Mouse (Mus musculus): ENCODE results near the gene Adra2c. TPM values are rescaled to one million over a fixed set of nuclear protein-coding genes. Genes with fewer than 3 reads are reported as not detected.

Gene Adra2c
- polyA plus RNA-seq, 1 experiment: not detected

GRCm38 (mm10) chr5:35263716-35264115 lies 14.4 kb upstream of the Adra2c start:
- TF ChIP-seq POLR2A (IDR thresholded peaks at IDR 0.05; ENCODE audit: borderline replicate concordance, control insufficient read depth, low read depth, low read length): no peak
- TF ChIP-seq CTCF (IDR thresholded peaks at IDR 0.05; ENCODE audit: control insufficient read depth, insufficient read depth, low read length): no peak
- Histone ChIP-seq H3K27ac (ENCODE audit: control insufficient read depth, insufficient read depth, low read depth, low read length, poor library complexity) (no peak overlapping the region), H3K4me3 (replicated peaks; ENCODE audit: control insufficient read depth, low read depth, low read length) (no peak overlapping the region), H3K4me1 (ENCODE audit: control insufficient read depth, insufficient read depth, low read length) (no peaks in the 10 kb centered on the region; the same call in 1 of the 2 replicates)
- WGBS: 20% methylated on average over 4 of the region's 4 CpGs

GRCm38 (mm10) chr5:35267486-35267885 lies 10.6 kb upstream of the Adra2c start:
- WGBS: 68% methylated on average over 7 of the region's 7 CpGs
- TF ChIP-seq POLR2A (IDR thresholded peaks at IDR 0.05; ENCODE audit: borderline replicate concordance, control insufficient read depth, low read depth, low read length) (no peak), CTCF (IDR thresholded peaks at IDR 0.05; ENCODE audit: control insufficient read depth, insufficient read depth, low read length) (no peak)
- Histone ChIP-seq H3K4me3 (replicated peaks; ENCODE audit: control insufficient read depth, low read depth, low read length) (no peak overlapping the region), H3K27ac (ENCODE audit: control insufficient read depth, insufficient read depth, low read depth, low read length, poor library complexity) (no peak overlapping the region), H3K4me1 (ENCODE audit: control insufficient read depth, insufficient read depth, low read length) (no peaks in the 10 kb centered on the region)

GRCm38 (mm10) chr5:35275356-35275755 lies 2.8 kb upstream of the Adra2c start:
- Histone ChIP-seq H3K4me1 (ENCODE audit: control insufficient read depth, insufficient read depth, low read length) (no peaks in the 10 kb centered on the region), H3K4me3 (replicated peaks; ENCODE audit: control insufficient read depth, low read depth, low read length) (no peak overlapping the region), H3K27ac (ENCODE audit: control insufficient read depth, insufficient read depth, low read depth, low read length, poor library complexity) (no peak overlapping the region)
- TF ChIP-seq CTCF (IDR thresholded peaks at IDR 0.05; ENCODE audit: control insufficient read depth, insufficient read depth, low read length): no peak
- TF ChIP-seq POLR2A (IDR thresholded peaks at IDR 0.05; ENCODE audit: borderline replicate concordance, control insufficient read depth, low read depth, low read length): no peak
- WGBS: 68% methylated on average over 11 of the region's 11 CpGs

DNA sequence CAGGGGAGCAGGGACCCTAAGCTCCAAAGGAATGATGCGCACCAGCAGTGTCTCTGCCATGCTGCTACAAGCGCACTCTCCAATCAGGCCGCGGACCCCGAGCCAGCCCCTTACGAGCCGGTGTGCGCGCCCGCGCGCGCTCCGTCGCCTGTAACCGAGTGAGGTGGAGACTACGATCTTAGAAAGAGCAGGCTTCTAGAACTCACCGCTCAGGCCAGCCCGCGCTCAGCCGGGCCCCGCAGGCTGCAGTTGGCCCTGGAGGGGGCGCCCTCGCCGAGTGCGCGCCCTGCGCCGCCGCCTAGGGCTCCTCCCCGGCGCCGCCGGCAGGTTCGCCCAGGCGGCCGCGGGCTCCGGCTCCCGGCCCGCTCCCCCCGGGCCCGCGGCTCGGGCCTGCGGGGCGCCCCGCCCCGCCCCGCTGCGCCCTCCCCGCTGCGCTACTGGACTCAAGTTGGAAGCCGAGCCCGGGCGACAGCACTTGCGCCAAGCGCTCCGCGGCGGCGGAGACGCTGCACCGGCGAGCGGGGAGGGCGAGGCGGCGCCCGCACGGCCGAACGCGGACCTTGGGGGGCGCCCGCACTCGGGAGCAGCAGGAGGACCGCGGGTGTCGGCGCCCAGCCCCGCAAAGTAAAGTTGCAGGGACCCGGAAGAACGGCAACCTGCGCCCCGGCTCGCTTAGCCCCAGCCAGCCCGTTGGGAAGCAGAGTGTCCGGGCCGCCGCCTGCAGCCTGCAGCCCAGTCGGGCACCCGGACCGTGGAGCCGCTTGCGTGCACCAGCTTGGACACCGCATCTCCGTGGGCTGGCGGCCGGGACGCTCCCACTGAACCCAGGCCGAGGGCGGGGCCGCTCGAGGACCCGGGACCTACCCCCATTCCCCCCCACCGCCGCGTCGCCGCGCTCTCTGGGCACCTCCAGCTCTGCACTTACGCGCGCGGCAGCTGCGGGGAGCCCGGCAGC lies 899 bp downstream of the Adra2c start:
- TF ChIP-seq CTCF (IDR thresholded peaks at IDR 0.05; ENCODE audit: control insufficient read depth, insufficient read depth, low read length) (no peak), POLR2A (IDR thresholded peaks at IDR 0.05; ENCODE audit: borderline replicate concordance, control insufficient read depth, low read depth, low read length) (no peak)
- Histone ChIP-seq H3K4me3 (replicated peaks; ENCODE audit: control insufficient read depth, low read depth, low read length) (no peak overlapping the region), H3K27ac (ENCODE audit: control insufficient read depth, insufficient read depth, low read depth, low read length, poor library complexity) (no peak overlapping the region), H3K4me1 (ENCODE audit: control insufficient read depth, insufficient read depth, low read length) (no peaks in the 10 kb centered on the region)
- WGBS: 3% methylated on average over 116 of the region's 118 CpGs

- TF ChIP-seq CTCF (IDR thresholded peaks at IDR 0.05; ENCODE audit: control insufficient read depth, insufficient read depth, low read length) (no peak), POLR2A (IDR thresholded peaks at IDR 0.05; ENCODE audit: borderline replicate concordance, control insufficient read depth, low read depth, low read length) (no peak)
- no peaks in the 10 kb centered on the region for H3K4me1 ChIP-seq (ENCODE audit: control insufficient read depth, insufficient read depth, low read length)
- no peak overlapping the region for H3K4me3 ChIP-seq (replicated peaks; ENCODE audit: control insufficient read depth, low read depth, low read length)
- H3K27ac ChIP-seq (ENCODE audit: control insufficient read depth, insufficient read depth, low read depth, low read length, poor library complexity): no peak overlapping the region
- 4% methylated on average over 49 of the region's 49 CpGs for WGBS
Measured at GRCm38 (mm10) chr5:35279696-35280001, 1.5 kb downstream of the Adra2c start.

DNA sequence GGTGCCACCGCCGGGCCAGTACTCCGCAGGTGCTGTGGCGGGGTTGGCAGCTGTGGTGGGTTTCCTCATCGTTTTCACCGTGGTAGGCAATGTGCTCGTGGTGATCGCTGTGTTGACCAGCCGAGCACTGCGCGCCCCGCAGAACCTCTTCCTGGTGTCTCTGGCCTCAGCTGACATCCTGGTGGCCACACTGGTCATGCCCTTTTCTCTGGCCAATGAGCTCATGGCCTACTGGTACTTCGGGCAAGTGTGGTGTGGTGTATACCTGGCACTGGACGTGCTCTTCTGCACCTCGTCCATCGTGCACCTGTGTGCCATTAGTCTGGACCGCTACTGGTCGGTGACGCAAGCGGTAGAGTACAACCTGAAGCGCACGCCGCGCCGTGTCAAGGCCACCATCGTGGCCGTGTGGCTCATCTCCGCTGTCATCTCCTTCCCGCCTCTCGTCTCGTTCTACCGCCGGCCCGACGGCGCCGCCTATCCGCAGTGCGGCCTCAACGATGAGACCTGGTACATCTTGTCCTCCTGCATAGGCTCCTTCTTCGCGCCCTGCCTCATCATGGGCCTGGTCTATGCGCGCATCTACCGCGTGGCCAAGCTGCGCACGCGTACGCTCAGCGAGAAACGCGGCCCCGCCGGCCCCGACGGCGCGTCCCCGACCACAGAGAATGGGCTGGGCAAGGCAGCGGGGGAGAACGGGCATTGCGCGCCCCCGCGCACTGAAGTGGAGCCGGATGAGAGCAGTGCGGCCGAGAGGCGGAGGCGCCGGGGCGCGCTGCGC lies 2.1 kb downstream of the Adra2c start:
- H3K27ac ChIP-seq (ENCODE audit: control insufficient read depth, insufficient read depth, low read depth, low read length, poor library complexity): no peak overlapping the region
- WGBS: 12% methylated on average over 75 of the region's 75 CpGs
- TF ChIP-seq POLR2A (IDR thresholded peaks at IDR 0.05; ENCODE audit: borderline replicate concordance, control insufficient read depth, low read depth, low read length) (0 out of 2 replicates have a peak, but pooled peaks have one; percentile 11), CTCF (IDR thresholded peaks at IDR 0.05; ENCODE audit: control insufficient read depth, insufficient read depth, low read length) (no peak)
- no peaks in the 10 kb centered on the region for H3K4me1 ChIP-seq (ENCODE audit: control insufficient read depth, insufficient read depth, low read length)
- no peak overlapping the region for H3K4me3 ChIP-seq (replicated peaks; ENCODE audit: control insufficient read depth, low read depth, low read length)

DNA sequence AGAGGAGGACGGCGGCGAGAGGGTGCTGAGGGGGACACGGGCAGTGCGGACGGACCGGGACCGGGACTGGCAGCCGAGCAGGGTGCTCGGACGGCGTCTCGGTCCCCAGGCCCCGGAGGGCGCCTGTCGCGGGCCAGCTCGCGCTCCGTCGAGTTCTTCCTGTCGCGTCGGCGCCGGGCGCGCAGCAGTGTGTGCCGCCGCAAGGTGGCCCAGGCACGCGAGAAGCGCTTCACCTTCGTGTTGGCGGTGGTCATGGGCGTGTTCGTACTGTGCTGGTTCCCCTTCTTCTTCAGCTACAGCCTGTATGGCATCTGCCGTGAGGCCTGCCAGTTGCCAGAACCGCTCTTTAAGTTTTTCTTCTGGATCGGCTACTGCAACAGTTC lies 2.7 kb downstream of the Adra2c start:
- Histone ChIP-seq H3K4me1 (ENCODE audit: control insufficient read depth, insufficient read depth, low read length) (no peaks in the 10 kb centered on the region), H3K27ac (ENCODE audit: control insufficient read depth, insufficient read depth, low read depth, low read length, poor library complexity) (no peak overlapping the region), H3K4me3 (replicated peaks; ENCODE audit: control insufficient read depth, low read depth, low read length) (no peak overlapping the region)
- WGBS: 6% methylated on average over 40 of the region's 40 CpGs
- TF ChIP-seq CTCF (IDR thresholded peaks at IDR 0.05; ENCODE audit: control insufficient read depth, insufficient read depth, low read length) (no peak), POLR2A (IDR thresholded peaks at IDR 0.05; ENCODE audit: borderline replicate concordance, control insufficient read depth, low read depth, low read length) (no peak)

- 43% methylated on average over 3 of the region's 3 CpGs for WGBS
- Histone ChIP-seq H3K4me3 (replicated peaks; ENCODE audit: control insufficient read depth, low read depth, low read length) (no peak overlapping the region), H3K27ac (ENCODE audit: control insufficient read depth, insufficient read depth, low read depth, low read length, poor library complexity) (no peak overlapping the region), H3K4me1 (ENCODE audit: control insufficient read depth, insufficient read depth, low read length) (no peaks in the 10 kb centered on the region)
- TF ChIP-seq CTCF (IDR thresholded peaks at IDR 0.05; ENCODE audit: control insufficient read depth, insufficient read depth, low read length): no peak
- TF ChIP-seq POLR2A (IDR thresholded peaks at IDR 0.05; ENCODE audit: borderline replicate concordance, control insufficient read depth, low read depth, low read length): no peak
Measured at GRCm38 (mm10) chr5:35285281-35285680, 7.2 kb downstream of the Adra2c start.

Measured in bone marrow, adult 2 months (tissue).